Mouse (Mus musculus) lung, embryonic 16.5 days (tissue): Measurements from ENCODE around the gene Afg1l. TPM values are rescaled to one million over a fixed set of nuclear protein-coding genes. Genes with fewer than 3 reads are reported as not detected.

Experiments
- ATAC-seq: fragments of 200-750 bp; cut with Nextera tagmentation; 2 replicates; pipeline ENCODE4 v1.8.0; 2017; ENCODE audit warnings: low read depth, mild to moderate bottlenecking, moderate library complexity
- H3K27ac ChIP-seq: fragments of 300-500 bp; sonication (generic); 2 replicates; pipeline ENCODE4 v1.5.1; 2014; ENCODE audit warnings: mild to moderate bottlenecking, control low read depth, low read length
- H3K27me3 ChIP-seq: fragments of 300-500 bp; sonication (generic); 2 replicates; pipeline ENCODE4 v1.6.1; 2014; ENCODE audit warnings: low read depth, low read length, mixed read lengths; ENCODE audit not compliant: control insufficient read depth, insufficient read depth
- H3K36me3 ChIP-seq: fragments of 300-500 bp; sonication (generic); 2 replicates; pipeline ENCODE4 v1.6.1; 2014; ENCODE audit warnings: low read length; ENCODE audit not compliant: control insufficient read depth, insufficient read depth
- H3K4me1 ChIP-seq: fragments of 300-500 bp; sonication (generic); replicated peaks from 2 replicates; pipeline ENCODE4 v1.6.1; 2014; ENCODE audit warnings: low read length, mixed read lengths; ENCODE audit not compliant: control insufficient read depth, insufficient read depth
- H3K4me2 ChIP-seq: fragments of 300-500 bp; sonication (generic); 2 replicates; pipeline ENCODE4 v1.6.1; 2014; ENCODE audit warnings: low read depth, low read length, control low read depth
- H3K4me3 ChIP-seq: fragments of 300-500 bp; sonication (generic); 2 replicates; pipeline ENCODE4 v1.5.1; 2014; ENCODE audit warnings: mild to moderate bottlenecking, low read length, control low read depth
- H3K9ac ChIP-seq: fragments of 300-500 bp; sonication (generic); 2 replicates; pipeline ENCODE4 v1.6.1; 2014; ENCODE audit warnings: low read length, control low read depth
- H3K9me3 ChIP-seq: fragments of 300-500 bp; sonication (generic); 2 replicates; pipeline ENCODE4 v1.6.1; 2016; ENCODE audit warnings: low read length; ENCODE audit not compliant: control insufficient read depth
- WGBS: fragments of 180-500 bp; shearing (Covaris S2); extraction: QIAGEN DNeasy Blood & Tissue Kit; methylation state at CpG from one replicate; pipeline ENCODE4 v1.1.7; 2014; 5-methylcytosine and 5-hydroxymethylcytosine counted together
- polyA plus RNA-seq: library from polyadenylated mRNA; unstranded; fragments of >200 nt; fragmentation: Nextera tagmentation; extraction: Ambion mirVana; gene quantifications from 2 replicates; pipeline ENCODE4 v1.2.1, GENCODE M21; 2015

The Afg1l gene
- polyA plus RNA-seq, 1 experiment from 2014 or later: 9.6 TPM

- no peak overlapping the region for H3K4me2 ChIP-seq
- peaks cover 2% of the 10 kb centered on the region; the same call in 1 of the 2 replicates for H3K9me3 ChIP-seq
Measured at GRCm38 (mm10) chr10:42297954-42298353, 180.4 kb downstream of the Afg1l start.

GRCm38 (mm10) chr10:42297109-42297508, 181.3 kb downstream of the Afg1l start:
- 73% methylated on average over 2 of the region's 2 CpGs for WGBS
- H3K27me3 ChIP-seq: no peaks in the 10 kb centered on the region
- H3K4me1 ChIP-seq: peaks cover 12% of the 10 kb centered on the region
- H3K36me3 ChIP-seq: no peaks in the 10 kb centered on the region
- no peak for ATAC-seq
- no peak overlapping the region for H3K4me3 ChIP-seq
- no peak overlapping the region for H3K9ac ChIP-seq
- H3K9me3 ChIP-seq: peaks cover 2% of the 10 kb centered on the region; the same call in 1 of the 2 replicates
- H3K27ac ChIP-seq: no peak overlapping the region
- no peak overlapping the region for H3K4me2 ChIP-seq

More at GRCm38 (mm10) chr10:42297954-42298353, 180.4 kb downstream of the Afg1l start:
- H3K4me3 ChIP-seq: no peak overlapping the region
- WGBS: 88% methylated on average over 1 of the region's 1 CpGs
- peaks cover 12% of the 10 kb centered on the region for H3K4me1 ChIP-seq
- H3K27me3 ChIP-seq: no peaks in the 10 kb centered on the region
- no peaks in the 10 kb centered on the region for H3K36me3 ChIP-seq
- no peak overlapping the region for H3K9ac ChIP-seq
- H3K27ac ChIP-seq: no peak overlapping the region
- no peak for ATAC-seq

GRCm38 (mm10) chr10:42296559-42296958, 181.8 kb downstream of the Afg1l start:
- WGBS: 57% methylated on average over 4 of the region's 4 CpGs
- H3K4me3 ChIP-seq: no peak overlapping the region
- ATAC-seq: no peak
- H3K9ac ChIP-seq: no peak overlapping the region
- peaks cover 12% of the 10 kb centered on the region for H3K4me1 ChIP-seq
- no peaks in the 10 kb centered on the region for H3K27me3 ChIP-seq
- H3K27ac ChIP-seq: no peak overlapping the region
- no peaks in the 10 kb centered on the region for H3K36me3 ChIP-seq
- H3K4me2 ChIP-seq: no peak overlapping the region
- H3K9me3 ChIP-seq: peaks cover 2% of the 10 kb centered on the region; the same call in 1 of the 2 replicates

- no peak overlapping the region for H3K27ac ChIP-seq
- H3K4me3 ChIP-seq: no peak overlapping the region
- H3K9ac ChIP-seq: no peak overlapping the region
- no peak overlapping the region for H3K4me2 ChIP-seq
- no peak; the same call in 1 of the 2 replicates for ATAC-seq
- 0% methylated on average over 1 of the region's 1 CpGs for WGBS
- H3K9me3 ChIP-seq: peaks cover 2% of the 10 kb centered on the region; the same call in 1 of the 2 replicates
- peaks cover 12% of the 10 kb centered on the region for H3K4me1 ChIP-seq
- H3K36me3 ChIP-seq: no peaks in the 10 kb centered on the region
- no peaks in the 10 kb centered on the region for H3K27me3 ChIP-seq
Measured at GRCm38 (mm10) chr10:42295028-42295427, 183.3 kb downstream of the Afg1l start.

GRCm38 (mm10) chr10:42294392-42294791, 184.0 kb downstream of the Afg1l start:
- WGBS: 49% methylated on average over 2 of the region's 2 CpGs
- Histone ChIP-seq H3K4me2 (no peak overlapping the region), H3K4me1 (peaks cover 12% of the 10 kb centered on the region), H3K4me3 (no peak overlapping the region), H3K9me3 (peaks cover 2% of the 10 kb centered on the region; the same call in 1 of the 2 replicates), H3K9ac (no peak overlapping the region), H3K27ac (no peak overlapping the region), H3K36me3 (no peaks in the 10 kb centered on the region), H3K27me3 (no peaks in the 10 kb centered on the region)
- ATAC-seq: no peak

GRCm38 (mm10) chr10:42293877-42294276, 184.5 kb downstream of the Afg1l start:
- peaks cover 12% of the 10 kb centered on the region for H3K4me1 ChIP-seq
- peak; percentile 59 for ATAC-seq
- WGBS: 34% methylated on average over 4 of the region's 4 CpGs

DNA sequence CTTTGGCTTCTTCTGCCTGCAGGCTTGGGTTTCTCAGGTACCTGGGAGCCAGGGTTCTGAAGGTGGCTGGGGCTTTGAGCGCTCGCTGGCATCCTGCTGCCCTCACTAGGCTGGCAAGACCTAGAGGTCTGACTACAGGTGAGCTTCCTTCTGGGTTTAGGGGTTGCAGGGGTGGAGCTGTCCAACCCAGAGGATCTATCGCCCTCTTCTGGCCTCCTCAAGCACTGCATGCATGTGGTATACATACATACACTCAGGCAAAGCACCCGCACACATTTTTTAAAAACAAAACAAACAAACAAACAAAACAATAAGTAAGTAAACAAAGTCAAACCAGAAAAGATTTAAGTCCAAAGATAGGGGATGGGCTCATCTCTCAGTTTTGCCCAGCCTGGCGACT, 187.0 kb downstream of the Afg1l start:
- Histone ChIP-seq H3K4me1 (peaks cover 12% of the 10 kb centered on the region), H3K4me3 (no peak overlapping the region), H3K27me3 (no peaks in the 10 kb centered on the region), H3K27ac (no peak overlapping the region), H3K9ac (no peak overlapping the region), H3K36me3 (no peaks in the 10 kb centered on the region), H3K9me3 (no peaks in the 10 kb centered on the region), H3K4me2 (no peak overlapping the region)
- ATAC-seq: no peak
- WGBS: 58% methylated on average over 5 of the region's 5 CpGs

More at GRCm38 (mm10) chr10:42293877-42294276, 184.5 kb downstream of the Afg1l start:
- Histone ChIP-seq H3K4me3 (no peak overlapping the region), H3K27ac (no peak overlapping the region), H3K9me3 (peaks cover 2% of the 10 kb centered on the region; the same call in 1 of the 2 replicates), H3K4me2 (no peak overlapping the region), H3K9ac (no peak overlapping the region), H3K36me3 (no peaks in the 10 kb centered on the region), H3K27me3 (no peaks in the 10 kb centered on the region)

DNA sequence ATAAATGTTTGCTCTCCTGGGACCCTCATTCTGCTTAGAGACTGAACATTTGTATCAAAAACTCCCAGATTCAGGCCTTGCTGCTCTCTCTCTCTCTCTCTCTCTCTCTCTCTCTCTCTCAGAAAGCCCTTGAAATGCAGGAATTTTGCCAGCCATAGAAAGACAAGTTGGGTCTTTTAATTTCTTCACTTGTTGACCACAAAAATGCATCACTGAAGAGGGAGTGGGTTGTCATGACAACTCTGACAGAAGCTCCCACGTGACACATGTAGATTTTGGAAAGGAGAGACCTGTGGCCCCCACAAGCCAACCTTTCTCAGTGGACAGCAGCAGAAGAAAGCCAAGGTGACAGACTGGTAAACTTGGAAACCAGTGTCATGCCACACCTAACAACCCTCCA, 190.7 kb downstream of the Afg1l start:
- H3K4me2 ChIP-seq: no peak overlapping the region
- 24% methylated on average over 1 of the region's 1 CpGs for WGBS
- ATAC-seq: peak; percentile 34; the same call in 1 of the 2 replicates
- no peak overlapping the region for H3K9ac ChIP-seq
- 0 out of 2 replicates have a peak overlapping the region, but pooled peaks have one; percentile 41 for H3K27ac ChIP-seq
- no peak overlapping the region for H3K4me3 ChIP-seq
- no peaks in the 10 kb centered on the region for H3K36me3 ChIP-seq
- H3K9me3 ChIP-seq: no peaks in the 10 kb centered on the region
- H3K27me3 ChIP-seq: no peaks in the 10 kb centered on the region
- H3K4me1 ChIP-seq: no peaks in the 10 kb centered on the region

- Histone ChIP-seq H3K4me3 (peak overlapping the region; percentile 73), H3K27ac (peak overlapping the region; percentile 100), H3K4me2 (peak overlapping the region; percentile 96), H3K9me3 (no peaks in the 10 kb centered on the region), H3K9ac (peak overlapping the region; percentile 84), H3K27me3 (no peaks in the 10 kb centered on the region), H3K4me1 (peaks cover 18% of the 10 kb centered on the region), H3K36me3 (no peaks in the 10 kb centered on the region)
- 1% methylated on average over 38 of the region's 38 CpGs for WGBS
- ATAC-seq: peak; percentile 0; the same call in 1 of the 2 replicates
Measured at GRCm38 (mm10) chr10:42278307-42278850, 200.0 kb downstream of the Afg1l start.
